Mouse (Mus musculus): ENCODE measurements at regions not wholly inside any gene's neighbourhood (a gene's known extent, or its start where the extent isn't known, plus 50 kb on each side); places are given as distances from the start of the nearest gene placed in this dataset.

- no peak overlapping the region for H3K27ac ChIP-seq (replicated peaks)
- no peak overlapping the region for H3K9ac ChIP-seq (ENCODE audit: low read length)
- no peaks in the 10 kb centered on the region for H3K36me3 ChIP-seq (ENCODE audit: control insufficient read depth, insufficient read depth, low read length)
- ATAC-seq (ENCODE audit: low FRiP score, low TSS enrichment), result no peak
- no peak overlapping the region for H3K4me2 ChIP-seq (replicated peaks; ENCODE audit: low read depth)
- no peak for DNase-seq (ENCODE audit: low spot score)
- TF ChIP-seq EP300 (optimal IDR thresholded peaks at IDR 0.05), result no peak
- no peak for TF ChIP-seq CTCF (IDR thresholded peaks at IDR 0.05; ENCODE audit: low read depth)
- H3K9me3 ChIP-seq (ENCODE audit: control insufficient read depth, low read length), result no peaks in the 10 kb centered on the region
- 25% methylated on average over 1 of the region's 1 CpGs for WGBS
- H3K27me3 ChIP-seq (ENCODE audit: control insufficient read depth, insufficient read depth, low read length), result no peaks in the 10 kb centered on the region
- no peaks in the 10 kb centered on the region for H3K4me1 ChIP-seq (replicated peaks; ENCODE audit: control insufficient read depth, insufficient read depth)
- no peak overlapping the region for H3K4me3 ChIP-seq (ENCODE audit: low read depth, low read length)
These were observed 927.6 kb downstream of the Rab28 start for GRCm38 (mm10) chr5:40780363-40780762.

DNA sequence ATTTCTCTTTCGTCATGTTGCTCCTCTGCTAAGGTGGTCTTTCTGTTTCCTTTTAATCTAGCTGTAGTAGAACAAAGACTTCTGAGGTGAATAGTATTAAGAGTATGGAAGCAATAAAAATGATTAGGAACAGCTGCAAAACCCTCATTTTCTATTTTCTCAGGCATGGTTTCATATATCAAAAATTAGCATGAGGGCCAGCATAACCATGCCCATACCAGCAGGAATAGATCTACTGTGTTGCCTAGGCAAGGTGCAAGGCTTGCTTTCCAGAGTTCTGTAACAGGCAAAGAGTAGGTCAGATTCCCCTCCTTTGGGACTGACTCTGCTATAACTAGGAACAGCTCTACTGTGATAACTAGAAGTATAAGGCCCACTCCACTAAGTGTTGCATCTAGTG is 928.1 kb downstream of the Rab28 start:
- Histone ChIP-seq H3K27me3 (ENCODE audit: control insufficient read depth, insufficient read depth, low read length) (no peaks in the 10 kb centered on the region), H3K9ac (ENCODE audit: low read length) (no peak overlapping the region), H3K27ac (replicated peaks) (no peak overlapping the region), H3K36me3 (ENCODE audit: control insufficient read depth, insufficient read depth, low read length) (no peaks in the 10 kb centered on the region), H3K4me1 (replicated peaks; ENCODE audit: control insufficient read depth, insufficient read depth) (no peaks in the 10 kb centered on the region), H3K4me2 (replicated peaks; ENCODE audit: low read depth) (no peak overlapping the region), H3K4me3 (ENCODE audit: low read depth, low read length) (no peak overlapping the region), H3K9me3 (ENCODE audit: control insufficient read depth, low read length) (no peaks in the 10 kb centered on the region)
- 74% methylated on average over 1 of the region's 1 CpGs for WGBS
- ATAC-seq (ENCODE audit: low FRiP score, low TSS enrichment) (no peak), DNase-seq (ENCODE audit: low spot score) (no peak)
- no peak for TF ChIP-seq CTCF (IDR thresholded peaks at IDR 0.05; ENCODE audit: low read depth)
- TF ChIP-seq EP300 (optimal IDR thresholded peaks at IDR 0.05), result no peak

DNA sequence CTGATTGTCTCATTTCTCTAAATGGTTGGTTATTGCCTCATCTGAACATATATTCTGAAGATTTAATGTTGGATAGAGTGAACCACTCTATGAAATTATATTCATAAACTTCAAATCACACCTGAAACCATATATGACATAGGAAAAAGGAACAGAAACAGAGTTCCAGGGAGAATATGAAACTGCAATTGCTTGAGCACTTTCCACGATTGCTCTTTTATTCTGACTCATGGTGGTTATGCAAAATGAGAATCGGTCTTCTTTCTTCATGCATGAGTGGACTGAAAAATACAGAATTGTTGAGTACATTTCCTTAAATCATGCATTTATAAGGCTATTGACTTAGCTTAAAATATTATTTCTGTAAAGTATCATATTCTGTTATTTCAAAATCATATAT is 932.1 kb downstream of the Rab28 start:
- H3K9me3 ChIP-seq (ENCODE audit: control insufficient read depth, low read length), result no peaks in the 10 kb centered on the region
- no peak overlapping the region for H3K4me2 ChIP-seq (replicated peaks; ENCODE audit: low read depth)
- no peaks in the 10 kb centered on the region for H3K36me3 ChIP-seq (ENCODE audit: control insufficient read depth, insufficient read depth, low read length)
- ATAC-seq (ENCODE audit: low FRiP score, low TSS enrichment) (no peak), DNase-seq (ENCODE audit: low spot score) (no peak)
- H3K9ac ChIP-seq (ENCODE audit: low read length), result no peak overlapping the region
- H3K27ac ChIP-seq (replicated peaks), result no peak overlapping the region
- no peaks in the 10 kb centered on the region for H3K27me3 ChIP-seq (ENCODE audit: control insufficient read depth, insufficient read depth, low read length)
- H3K4me3 ChIP-seq (ENCODE audit: low read depth, low read length), result no peak overlapping the region
- no peaks in the 10 kb centered on the region for H3K4me1 ChIP-seq (replicated peaks; ENCODE audit: control insufficient read depth, insufficient read depth)
- 88% methylated on average over 2 of the region's 2 CpGs for WGBS
- TF ChIP-seq CTCF (IDR thresholded peaks at IDR 0.05; ENCODE audit: low read depth) (no peak), EP300 (optimal IDR thresholded peaks at IDR 0.05) (no peak)

DNA sequence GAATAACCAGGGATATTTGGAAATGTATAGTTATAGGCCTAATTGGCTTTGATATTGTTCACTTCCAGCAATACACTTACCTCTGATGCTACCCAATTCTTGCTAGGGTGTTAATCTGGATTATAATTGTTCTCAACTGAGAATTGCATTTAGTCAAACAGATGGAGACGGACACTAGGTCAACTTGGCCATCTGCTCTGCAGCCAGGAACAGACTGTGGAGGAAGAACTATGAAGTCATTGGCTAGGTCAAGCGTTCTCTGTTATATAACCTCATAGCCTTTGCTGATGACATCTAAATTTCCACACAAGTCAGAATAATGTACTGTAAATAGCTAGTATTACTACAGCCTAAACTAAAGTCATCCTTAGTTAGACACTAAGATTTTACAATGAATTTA is 947.7 kb downstream of the Rab28 start:
- no peak overlapping the region for H3K4me3 ChIP-seq (ENCODE audit: low read depth, low read length)
- DNase-seq (ENCODE audit: low spot score), result no peak
- no peaks in the 10 kb centered on the region for H3K9me3 ChIP-seq (ENCODE audit: control insufficient read depth, low read length)
- no peak overlapping the region for H3K9ac ChIP-seq (ENCODE audit: low read length)
- H3K27ac ChIP-seq (replicated peaks), result no peak overlapping the region
- WGBS, result 88% methylated on average over 2 of the region's 2 CpGs
- no peaks in the 10 kb centered on the region for H3K27me3 ChIP-seq (ENCODE audit: control insufficient read depth, insufficient read depth, low read length)
- no peak for ATAC-seq (ENCODE audit: low FRiP score, low TSS enrichment)
- H3K36me3 ChIP-seq (ENCODE audit: control insufficient read depth, insufficient read depth, low read length), result no peaks in the 10 kb centered on the region
- TF ChIP-seq EP300 (optimal IDR thresholded peaks at IDR 0.05) (no peak), CTCF (IDR thresholded peaks at IDR 0.05; ENCODE audit: low read depth) (no peak)
- no peak overlapping the region for H3K4me2 ChIP-seq (replicated peaks; ENCODE audit: low read depth)
- H3K4me1 ChIP-seq (replicated peaks; ENCODE audit: control insufficient read depth, insufficient read depth), result no peaks in the 10 kb centered on the region

- H3K4me2 ChIP-seq (replicated peaks; ENCODE audit: low read depth), result no peak overlapping the region
- no peak overlapping the region for H3K4me3 ChIP-seq (ENCODE audit: low read depth, low read length)
- no peaks in the 10 kb centered on the region for H3K4me1 ChIP-seq (replicated peaks; ENCODE audit: control insufficient read depth, insufficient read depth)
- no peaks in the 10 kb centered on the region for H3K27me3 ChIP-seq (ENCODE audit: control insufficient read depth, insufficient read depth, low read length)
- 75% methylated on average over 1 of the region's 1 CpGs for WGBS
- no peaks in the 10 kb centered on the region for H3K36me3 ChIP-seq (ENCODE audit: control insufficient read depth, insufficient read depth, low read length)
- H3K27ac ChIP-seq (replicated peaks), result no peak overlapping the region
- DNase-seq (ENCODE audit: low spot score) (no peak), ATAC-seq (ENCODE audit: low FRiP score, low TSS enrichment) (no peak)
- no peak overlapping the region for H3K9ac ChIP-seq (ENCODE audit: low read length)
- H3K9me3 ChIP-seq (ENCODE audit: control insufficient read depth, low read length), result no peaks in the 10 kb centered on the region
- TF ChIP-seq EP300 (optimal IDR thresholded peaks at IDR 0.05), result no peak
- TF ChIP-seq CTCF (IDR thresholded peaks at IDR 0.05; ENCODE audit: low read depth), result peak; percentile 56
These were observed 957.9 kb downstream of the Rab28 start for GRCm38 (mm10) chr5:40750044-40750443.

- no peak overlapping the region for H3K27ac ChIP-seq (replicated peaks)
- H3K36me3 ChIP-seq (ENCODE audit: control insufficient read depth, insufficient read depth, low read length), result no peaks in the 10 kb centered on the region
- H3K9me3 ChIP-seq (ENCODE audit: control insufficient read depth, low read length), result no peaks in the 10 kb centered on the region
- no peak for TF ChIP-seq CTCF (IDR thresholded peaks at IDR 0.05; ENCODE audit: low read depth)
- TF ChIP-seq EP300 (optimal IDR thresholded peaks at IDR 0.05), result no peak
- H3K27me3 ChIP-seq (ENCODE audit: control insufficient read depth, insufficient read depth, low read length), result no peaks in the 10 kb centered on the region
- DNase-seq (ENCODE audit: low spot score), result no peak
- H3K4me2 ChIP-seq (replicated peaks; ENCODE audit: low read depth), result no peak overlapping the region
- ATAC-seq (ENCODE audit: low FRiP score, low TSS enrichment), result no peak
- no peaks in the 10 kb centered on the region for H3K4me1 ChIP-seq (replicated peaks; ENCODE audit: control insufficient read depth, insufficient read depth)
- no peak overlapping the region for H3K9ac ChIP-seq (ENCODE audit: low read length)
- WGBS, result 60% methylated on average over 7 of the region's 7 CpGs
- H3K4me3 ChIP-seq (ENCODE audit: low read depth, low read length), result no peak overlapping the region
These were observed 972.3 kb downstream of the Rab28 start for GRCm38 (mm10) chr5:40735660-40736059.

Data from stomach, postnatal 0 days (tissue).